Mouse (Mus musculus) liver, embryonic 14.5 days (tissue): ENCODE results near the gene Myh13. TPM values are rescaled to one million over a fixed set of nuclear protein-coding genes. Genes with fewer than 3 reads are reported as not detected.

ENCODE experiments used
- ATAC-seq: fragments of 200-750 bp; cut with Nextera tagmentation; 2 replicates; pipeline ENCODE4 v1.8.0; 2017; ENCODE audit warnings: moderate number of reproducible peaks, mild to moderate bottlenecking, moderate library complexity; ENCODE audit not compliant: insufficient read depth
- DNase-seq, 3 experiments: peaks; one replicate each; pipeline ENCODE4 v3.0.0-alpha.2; 2012 to 2013; ENCODE audit warnings: low read depth in 3 of 3, low spot score in 3 of 3
- H3K27ac ChIP-seq: fragments of 300-500 bp; sonication (generic); 2 replicates; pipeline ENCODE4 v1.5.1; 2014; ENCODE audit warnings: moderate library complexity, mild to moderate bottlenecking, control low read depth, inconsistent platforms
- H3K27me3 ChIP-seq: fragments of 300-500 bp; sonication (generic); 2 replicates; pipeline ENCODE4 v1.6.1; 2014; ENCODE audit warnings: mild to moderate bottlenecking, low read length, moderate library complexity; ENCODE audit not compliant: control insufficient read depth, insufficient read depth
- H3K36me3 ChIP-seq: fragments of 300-500 bp; sonication (generic); replicated peaks from 2 replicates; pipeline ENCODE4 v1.6.1; 2014; ENCODE audit warnings: low read depth; ENCODE audit not compliant: control insufficient read depth, insufficient read depth
- H3K4me1 ChIP-seq, 2 experiments: fragments of 200-500 bp in 1 of 2; fragments of 300-500 bp in 1 of 2; sonication (generic) in 1 of 2; replicated peaks; 2 replicates each; pipeline ENCODE4 v1.6.1; 2012 to 2014; ENCODE audit warnings: antibody characterized with exemption in 1 of 2, inconsistent platforms in 1 of 2, low read length in 1 of 2; ENCODE audit not compliant: control insufficient read depth in 2 of 2, insufficient read depth in 2 of 2
- H3K4me2 ChIP-seq: fragments of 300-500 bp; sonication (generic); 2 replicates; pipeline ENCODE4 v1.6.1; 2014; ENCODE audit warnings: low read depth, mild to moderate bottlenecking, control low read depth, moderate library complexity
- H3K4me3 ChIP-seq, 2 experiments: fragments of 200-500 bp in 1 of 2; fragments of 300-500 bp in 1 of 2; sonication (generic) in 1 of 2; 2 replicates each; pipeline ENCODE4 v1.5.1; 2012 to 2014; ENCODE audit warnings: low read depth in 2 of 2, low read length in 2 of 2, mild to moderate bottlenecking in 2 of 2, control low read depth in 1 of 2, inconsistent platforms in 1 of 2, moderate library complexity in 1 of 2; ENCODE audit not compliant: insufficient read depth in 1 of 2
- H3K9ac ChIP-seq: fragments of 300-500 bp; sonication (generic); replicated peaks from 2 replicates; pipeline ENCODE4 v1.6.1; 2014; ENCODE audit warnings: mild to moderate bottlenecking, control low read depth, moderate library complexity
- H3K9me3 ChIP-seq: fragments of 300-500 bp; sonication (generic); 2 replicates; pipeline ENCODE4 v1.6.1; 2016; ENCODE audit warnings: low read length, mixed read lengths; ENCODE audit not compliant: control insufficient read depth
- CTCF ChIP-seq: IDR thresholded peaks from 2 replicates; pipeline ENCODE4 v1.5.1; 2016; ENCODE audit warnings: antibody characterized with exemption, low read depth, control low read depth
- EP300 ChIP-seq: IDR thresholded peaks from 2 replicates; pipeline ENCODE4 v1.6.1; 2016; ENCODE audit warnings: antibody characterized with exemption, low read depth
- WGBS: fragments of 180-500 bp; shearing (Covaris S2); extraction: QIAGEN DNeasy Blood & Tissue Kit; methylation state at CpG from one replicate; pipeline ENCODE4 v1.1.7; 2014; ENCODE audit not compliant: insufficient replicate concordance; 5-methylcytosine and 5-hydroxymethylcytosine counted together
- polyA plus RNA-seq, 2 experiments: library from polyadenylated mRNA; depleted of rRNA in 1 of 2; stranded (reverse) in 1 of 2; unstranded in 1 of 2; fragments of >200 nt; fragmentation: Nextera tagmentation in 1 of 2; extraction: Ambion mirVana in 1 of 2; gene quantifications; 2 replicates each; pipeline versions ENCODE4 v1.2.1 to v1.2.3; 2012 to 2014

Myh13 gene
- polyA plus RNA-seq, 2 experiments: not detected

DNA sequence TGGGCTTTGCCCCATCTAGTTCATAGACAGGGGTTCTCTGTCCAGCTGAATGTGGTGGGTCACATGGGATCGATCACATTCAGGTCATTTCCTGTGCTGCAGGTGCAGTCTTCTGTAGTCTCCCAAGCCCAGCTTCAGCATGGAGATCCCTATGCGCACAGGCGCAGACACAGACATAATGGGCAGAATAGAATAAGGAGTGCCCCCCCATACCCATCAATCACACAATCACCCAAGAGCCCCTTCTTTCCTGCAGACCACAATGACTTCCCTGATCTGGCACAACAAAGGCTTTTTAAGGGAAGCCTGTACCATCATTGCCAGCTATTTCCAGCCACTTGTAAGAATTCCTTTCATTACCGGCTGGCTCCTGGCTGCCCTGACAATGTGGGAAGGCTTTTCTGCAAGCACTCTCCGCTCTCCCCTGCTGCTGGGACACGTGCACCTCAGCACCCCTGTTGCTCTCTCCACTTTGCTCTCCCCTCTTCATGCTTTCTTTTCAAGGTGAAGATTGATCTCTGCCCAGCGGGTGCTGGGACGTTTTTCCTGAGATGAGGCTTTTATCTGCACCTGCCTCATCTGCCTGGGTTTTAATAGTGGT is 65.5 kb downstream of the Myh13 start:
- Histone ChIP-seq H3K4me2 (no peak overlapping the region), H3K9me3 (no peaks in the 10 kb centered on the region), H3K4me1 (no peaks in the 10 kb centered on the region), H3K9ac (no peak overlapping the region), H3K27ac (no peak overlapping the region), H3K4me3 (no peak overlapping the region), H3K27me3 (no peaks in the 10 kb centered on the region), H3K36me3 (no peaks in the 10 kb centered on the region)
- TF ChIP-seq CTCF (no peak), EP300 (no peak)
- DNase-seq: no peak
- 37% methylated on average over 8 of the region's 8 CpGs for WGBS
- ATAC-seq: no peak

DNA sequence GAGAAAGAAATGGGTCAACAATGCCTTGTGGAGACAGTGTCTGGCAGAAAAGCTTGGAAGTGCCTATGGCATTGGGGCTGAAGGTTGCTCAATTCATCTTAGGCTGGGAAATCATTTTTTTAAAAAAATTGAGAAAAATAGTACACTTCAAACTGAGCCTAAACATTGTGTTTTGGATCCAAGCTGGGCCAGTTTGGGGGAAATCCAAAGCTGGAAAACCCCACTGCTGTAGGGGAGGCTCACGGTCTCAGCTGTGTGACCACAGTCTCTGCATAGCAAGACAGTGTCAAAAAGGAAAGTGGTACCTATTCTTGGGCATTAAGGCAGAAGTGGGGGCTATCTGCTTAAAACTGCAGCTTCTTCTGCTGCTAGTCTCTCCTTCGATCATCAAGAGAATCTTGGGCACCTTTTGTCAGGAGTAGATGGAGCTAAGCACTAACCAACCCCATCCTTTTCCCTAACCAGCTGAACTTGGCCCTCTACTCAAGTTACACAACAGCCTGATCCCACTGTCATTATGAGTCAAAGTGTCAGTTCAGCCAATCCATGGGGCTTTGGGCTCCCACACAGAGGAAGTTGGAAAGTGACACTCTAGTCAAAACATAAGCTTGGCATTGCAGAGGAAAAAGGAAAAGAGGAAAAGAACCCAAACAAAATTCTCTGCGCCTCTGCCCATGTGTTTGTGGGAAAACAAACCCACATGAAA is 69.4 kb downstream of the Myh13 start:
- no peak for TF ChIP-seq CTCF
- TF ChIP-seq EP300: no peak
- 50% methylated on average over 3 of the region's 3 CpGs for WGBS
- H3K9ac ChIP-seq: no peak overlapping the region
- no peak overlapping the region for H3K27ac ChIP-seq
- no peak overlapping the region for H3K4me2 ChIP-seq
- ATAC-seq (no peak), DNase-seq (no peak)
- H3K36me3 ChIP-seq: no peaks in the 10 kb centered on the region
- H3K9me3 ChIP-seq: no peaks in the 10 kb centered on the region
- H3K4me1 ChIP-seq: no peaks in the 10 kb centered on the region
- no peak overlapping the region for H3K4me3 ChIP-seq
- H3K27me3 ChIP-seq: no peaks in the 10 kb centered on the region

DNA sequence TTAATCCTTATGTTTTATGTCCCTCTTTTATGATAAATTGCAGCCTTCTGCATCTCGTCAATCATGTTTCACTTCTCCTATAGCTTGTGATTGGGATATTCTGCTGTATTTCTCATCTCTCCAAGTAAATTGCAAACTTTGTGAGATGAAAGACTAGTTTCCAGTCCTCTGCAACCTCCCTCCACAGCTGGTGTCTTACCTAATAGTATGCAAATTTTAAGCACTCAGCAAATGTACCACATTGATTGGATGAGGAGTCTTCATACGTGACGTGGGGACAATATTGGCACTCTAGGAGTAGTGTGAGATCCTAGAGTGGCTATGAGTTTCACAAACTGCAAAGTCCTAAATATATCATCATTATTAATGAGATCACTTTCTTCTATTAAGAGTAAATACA is 70.9 kb downstream of the Myh13 start:
- no peaks in the 10 kb centered on the region for H3K9me3 ChIP-seq
- ATAC-seq: no peak
- WGBS: 65% methylated on average over 3 of the region's 3 CpGs
- DNase-seq: no peak
- H3K36me3 ChIP-seq: no peaks in the 10 kb centered on the region
- no peaks in the 10 kb centered on the region for H3K4me1 ChIP-seq
- TF ChIP-seq EP300 (no peak), CTCF (no peak)
- H3K27ac ChIP-seq: no peak overlapping the region
- no peaks in the 10 kb centered on the region for H3K27me3 ChIP-seq
- H3K4me2 ChIP-seq: no peak overlapping the region
- H3K9ac ChIP-seq: no peak overlapping the region
- H3K4me3 ChIP-seq: no peak overlapping the region

DNA sequence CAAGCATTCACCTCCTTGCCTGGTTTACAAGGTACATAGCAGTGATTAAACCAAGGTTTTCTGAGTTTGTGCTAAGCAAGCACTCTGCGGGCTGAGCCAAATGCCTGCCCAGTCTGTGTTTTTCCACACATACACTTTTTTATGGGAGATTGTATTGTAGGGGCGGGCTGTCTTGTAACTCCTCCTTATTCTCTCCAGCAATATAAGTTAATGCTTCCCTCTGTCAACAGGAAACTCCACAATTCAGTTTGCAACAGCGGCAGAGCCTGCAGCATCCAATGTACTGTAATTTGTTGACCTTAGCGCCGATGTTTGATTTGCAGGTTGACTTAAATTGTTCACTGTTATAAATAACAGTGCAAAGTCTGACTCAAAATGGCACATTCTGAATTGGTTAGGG is 79.5 kb downstream of the Myh13 start:
- H3K9ac ChIP-seq: no peak overlapping the region
- 61% methylated on average over 5 of the region's 5 CpGs for WGBS
- H3K36me3 ChIP-seq: no peaks in the 10 kb centered on the region
- DNase-seq: no peak
- no peak for ATAC-seq
- H3K27me3 ChIP-seq: no peaks in the 10 kb centered on the region
- H3K4me2 ChIP-seq: no peak overlapping the region
- no peak overlapping the region for H3K4me3 ChIP-seq
- no peaks in the 10 kb centered on the region for H3K4me1 ChIP-seq
- H3K27ac ChIP-seq: no peak overlapping the region
- no peaks in the 10 kb centered on the region for H3K9me3 ChIP-seq
- TF ChIP-seq CTCF (no peak), EP300 (no peak)

DNA sequence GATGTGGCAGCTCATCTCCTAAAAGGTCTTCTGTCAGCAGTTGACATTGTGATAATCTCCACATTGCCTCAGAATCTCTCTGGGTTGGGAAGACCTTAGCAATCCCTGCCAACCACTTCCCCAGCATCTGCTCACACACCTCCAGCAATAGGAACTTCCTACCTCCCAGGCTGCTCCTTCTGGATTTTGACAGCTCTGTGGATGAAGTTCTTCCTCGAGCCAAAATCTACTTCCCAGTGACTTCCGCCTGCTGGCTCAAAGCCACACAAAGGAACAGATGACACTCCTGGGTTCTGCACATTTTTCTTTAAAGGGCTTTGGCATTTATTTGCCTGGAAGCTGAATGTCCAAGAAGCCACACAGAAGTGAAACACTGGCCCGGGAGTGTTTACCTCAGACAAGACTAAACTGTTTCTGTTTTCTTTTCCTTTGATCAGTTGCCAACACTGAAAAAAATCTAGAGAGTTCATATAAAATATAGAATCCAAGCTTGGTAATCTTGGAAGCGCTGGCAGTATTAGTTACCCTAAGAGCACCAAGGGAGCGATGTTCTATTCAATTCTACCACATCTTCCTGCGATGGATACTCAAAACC is 93.0 kb downstream of the Myh13 start:
- Histone ChIP-seq H3K4me1 (no peaks in the 10 kb centered on the region), H3K27me3 (no peaks in the 10 kb centered on the region), H3K4me2 (no peak overlapping the region), H3K9me3 (no peaks in the 10 kb centered on the region), H3K36me3 (no peaks in the 10 kb centered on the region), H3K4me3 (no peak overlapping the region), H3K9ac (no peak overlapping the region), H3K27ac (no peak overlapping the region)
- no peak for DNase-seq
- 59% methylated on average over 6 of the region's 6 CpGs for WGBS
- TF ChIP-seq CTCF: no peak
- ATAC-seq: no peak

Other genes with a start within 250 kb of the Myh13 start
- gene Myh3, start 243.4 kb upstream of the Myh13 start, polyA plus RNA-seq (2012; rRNA removed): 0.03 and 0.06 TPM in 2 replicates
- 0.06 TPM in 1 of 2 replicates, not detected in the other for gene Myh3, start 243.4 kb upstream of the Myh13 start, polyA plus RNA-seq (2014; fragmentation: Nextera tagmentation; extraction: Ambion mirVana)
- gene Myh2, start 150.6 kb upstream of the Myh13 start, polyA plus RNA-seq (2012; rRNA removed): not detected in 2 replicates
- not detected in 2 replicates for gene Myh2, start 150.6 kb upstream of the Myh13 start, polyA plus RNA-seq (2014; fragmentation: Nextera tagmentation; extraction: Ambion mirVana)
- 0.01 TPM in 1 of 2 replicates, not detected in the other for gene Myh1, start 121.6 kb upstream of the Myh13 start, polyA plus RNA-seq (2012; rRNA removed)
- gene Myh1, start 121.6 kb upstream of the Myh13 start, polyA plus RNA-seq (2014; fragmentation: Nextera tagmentation; extraction: Ambion mirVana): not detected in 2 replicates
- not detected in 2 replicates for gene Myh4, start 83.6 kb upstream of the Myh13 start, polyA plus RNA-seq (2012; rRNA removed)
- not detected in 2 replicates for gene Myh4, start 83.6 kb upstream of the Myh13 start, polyA plus RNA-seq (2014; fragmentation: Nextera tagmentation; extraction: Ambion mirVana)
- gene Myh8, start 44.5 kb upstream of the Myh13 start, polyA plus RNA-seq (2012; rRNA removed): 0.02 TPM in 1 of 2 replicates, not detected in the other
- 0.03 TPM in 1 of 2 replicates, not detected in the other for gene Myh8, start 44.5 kb upstream of the Myh13 start, polyA plus RNA-seq (2014; fragmentation: Nextera tagmentation; extraction: Ambion mirVana)
- gene Gas7, start 133.8 kb downstream of the Myh13 start, polyA plus RNA-seq (2012; rRNA removed): 0.48 and 0.49 TPM in 2 replicates
- gene Gas7, start 133.8 kb downstream of the Myh13 start, polyA plus RNA-seq (2014; fragmentation: Nextera tagmentation; extraction: Ambion mirVana): 0.77 and 1.1 TPM in 2 replicates